Mouse (Mus musculus): ENCODE data around the gene Erbin.
A peak's percentile ranks its signal among the peaks of the same experiment; 100 is the strongest.

Erbin gene

GRCm38 (mm10) chr13:103806210-103806851, 114.0 kb downstream of the Erbin start:
- DNase-seq (ENCODE audit: low read depth), result no peak

DNA sequence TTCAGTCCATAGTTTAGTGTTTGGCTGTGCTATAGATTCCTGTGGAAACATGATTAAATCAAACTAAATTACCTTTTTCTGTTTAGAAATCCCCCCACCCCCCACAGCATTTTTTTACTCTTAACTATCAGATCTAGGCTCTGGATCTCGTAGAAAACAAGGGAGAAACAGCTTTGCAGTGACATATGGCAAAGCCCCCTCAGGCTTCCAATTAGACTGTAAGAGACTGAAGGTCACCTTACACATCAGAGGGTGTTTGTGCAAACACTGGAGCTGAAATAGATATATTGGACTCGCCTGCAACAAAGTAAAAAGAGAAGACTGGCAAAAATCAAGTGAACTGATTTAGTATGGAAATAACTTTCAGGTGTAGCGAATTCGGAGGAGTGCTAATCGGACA, 116.6 kb downstream of the Erbin start:
- no peak for DNase-seq (ENCODE audit: low read depth)

- DNase-seq (ENCODE audit: low read depth), result no peak
These were observed 119.3 kb downstream of the Erbin start for GRCm38 (mm10) chr13:103801021-103801420.

DNA sequence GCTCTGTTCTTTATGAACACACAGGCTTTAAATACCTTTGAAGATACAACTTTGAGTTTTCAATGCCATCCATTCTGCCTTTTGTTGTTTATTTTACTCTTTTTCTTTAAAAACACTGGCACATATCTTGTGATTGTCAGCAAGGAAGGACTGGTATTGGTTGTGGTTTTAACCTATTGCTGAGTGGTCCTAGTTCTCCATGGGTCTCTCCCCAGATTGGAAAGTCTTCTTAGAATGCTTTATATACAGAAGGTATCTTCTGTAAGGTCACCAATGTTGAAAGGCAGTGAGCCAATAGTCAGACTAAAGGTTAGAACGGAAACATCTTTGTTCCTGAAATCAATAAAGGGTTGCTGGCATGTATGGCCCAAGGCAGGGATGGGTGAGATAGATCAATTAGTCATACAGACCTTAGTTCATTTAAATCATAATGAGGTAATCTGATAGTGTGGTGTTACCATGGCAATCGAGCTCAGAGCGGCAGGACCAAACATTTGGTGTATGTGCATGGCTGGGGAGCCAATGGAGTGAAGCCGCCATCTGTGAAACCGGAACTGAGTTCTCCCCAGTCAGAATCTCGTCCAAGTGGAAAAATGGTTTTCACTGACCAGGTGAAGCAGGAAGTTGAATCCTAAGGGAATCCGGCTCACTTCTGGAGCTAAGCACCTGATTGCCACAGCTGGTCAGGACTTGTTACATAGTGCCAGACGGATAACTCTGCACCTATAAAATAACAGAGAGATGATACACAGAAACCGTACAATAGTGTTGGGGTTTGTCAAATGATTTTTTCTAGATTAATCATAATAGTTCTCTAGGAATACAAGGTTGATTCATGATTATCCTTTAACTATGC, 125.4 kb downstream of the Erbin start:
- no peak for DNase-seq (ENCODE audit: low read depth)

- DNase-seq (ENCODE audit: low read depth), result peak; percentile 83
These were observed 140.3 kb downstream of the Erbin start for GRCm38 (mm10) chr13:103779922-103780585.

- no peak for DNase-seq (ENCODE audit: low read depth)
These were observed 143.2 kb downstream of the Erbin start for GRCm38 (mm10) chr13:103777126-103777525.

- DNase-seq (ENCODE audit: low read depth), result peak; percentile 89
These were observed 146.1 kb downstream of the Erbin start, which contains the start of gene Srek1 for GRCm38 (mm10) chr13:103774119-103774757. TSS of gene Srek1 (minus strand) at chr13:103774608.

- DNase-seq (ENCODE audit: low read depth), result no peak
These were observed 146.8 kb downstream of the Erbin start for GRCm38 (mm10) chr13:103773407-103774118.

GRCm38 (mm10) chr13:103772917-103773316, 147.4 kb downstream of the Erbin start:
- DNase-seq (ENCODE audit: low read depth), result peak; percentile 11

- DNase-seq (ENCODE audit: low read depth), result peak; percentile 12
These were observed 149.5 kb downstream of the Erbin start for GRCm38 (mm10) chr13:103770821-103771220.
